Mouse (Mus musculus) left cerebral cortex, adult 18-20 months (tissue): ENCODE data around the gene Atp5g1. TPM values are rescaled to one million over a fixed set of nuclear protein-coding genes. Genes with fewer than 3 reads are reported as not detected.

ENCODE experiments used
- DNase-seq, 2 experiments: peaks; one replicate each; pipeline ENCODE4 v3.0.0; 2021 to 2022; ENCODE audit warnings: low spot score in 2 of 2, mixed read lengths in 1 of 2
- total RNA-seq, 2 experiments: library from RNA; stranded (reverse); gene quantifications; 2 replicates each; pipeline ENCODE4 v1.2.3; 2021

Atp5g1 gene
- total RNA-seq, 2 experiments from 2014 or later: 349 to 365 TPM

DNA sequence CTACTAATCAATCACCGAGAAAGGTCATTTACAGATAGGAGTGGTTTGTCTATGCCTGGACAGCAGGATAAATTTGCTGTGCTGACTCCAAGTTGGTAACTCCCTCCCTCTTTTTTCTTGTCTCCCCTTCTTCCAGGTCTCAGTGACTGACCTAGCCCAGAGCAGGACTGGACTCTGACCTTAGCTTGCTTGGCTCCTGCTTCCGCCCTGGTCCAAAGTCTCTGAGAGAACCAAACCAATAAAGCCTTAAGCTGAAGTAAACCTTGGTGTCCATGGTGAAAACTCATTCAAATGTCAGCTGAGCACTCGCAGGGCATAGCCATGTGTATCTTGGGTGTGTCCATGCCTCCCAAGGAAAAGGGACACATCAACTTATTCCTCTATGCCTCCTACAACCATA lies 44.9 kb downstream of the Atp5g1 start:
- no peak for DNase-seq

- no peak for DNase-seq
Measured at GRCm38 (mm10) chr11:96028130-96028529, 47.3 kb downstream of the Atp5g1 start.

- DNase-seq: no peak
Measured at GRCm38 (mm10) chr11:96020622-96021021, 54.8 kb downstream of the Atp5g1 start.

Other genes with a start within 250 kb of the Atp5g1 start
- 1 to 10 TPM; 2.8 to 4.5 TPM for gene Gngt2, start 238.5 kb downstream of the Atp5g1 start, total RNA-seq
- gene Abi3, start 233.2 kb downstream of the Atp5g1 start, total RNA-seq: 1 to 10 TPM; 7.3 to 8.0 TPM
- not detected for gene B4galnt2, start 160.8 kb downstream of the Atp5g1 start, total RNA-seq
- under 1 TPM in 1 of 2 experiments, not detected in 1; 0.37 TPM for gene Igf2bp1, start 69.7 kb downstream of the Atp5g1 start, total RNA-seq
- gene Gip, start 51.1 kb downstream of the Atp5g1 start, total RNA-seq: not detected
- gene Snf8, start 40.8 kb downstream of the Atp5g1 start, total RNA-seq: 100 to 1,000 TPM; 104 to 106 TPM
- gene Ube2z, start 10.3 kb downstream of the Atp5g1 start, total RNA-seq: 10 to 100 TPM; 61.9 to 63.1 TPM
- gene Calcoco2, start 36.3 kb upstream of the Atp5g1 start, total RNA-seq: not detected
- gene Ttll6, start 58.1 kb upstream of the Atp5g1 start, total RNA-seq: under 1 TPM in 1 of 2 experiments, not detected in 1; 0.12 TPM
- not detected for gene Hoxb13, start 118.6 kb upstream of the Atp5g1 start, total RNA-seq
- gene Hoxb9, start 195.8 kb upstream of the Atp5g1 start, total RNA-seq: not detected
- gene Hoxb8, start 206.2 kb upstream of the Atp5g1 start, total RNA-seq: not detected
- gene Hoxb7, start 211.0 kb upstream of the Atp5g1 start, total RNA-seq: not detected
- gene Hoxb6, start 216.8 kb upstream of the Atp5g1 start, total RNA-seq: not detected
- gene Hoxb5, start 227.7 kb upstream of the Atp5g1 start, total RNA-seq: not detected
- not detected for gene Hoxb4, start 242.6 kb upstream of the Atp5g1 start, total RNA-seq
- gene Hoxb3, start 247.7 kb upstream of the Atp5g1 start, total RNA-seq: not detected